Mouse (Mus musculus) neural tube, embryonic 14.5 days (tissue): ENCODE data around the gene Fgd3. TPM values are rescaled to one million over a fixed set of nuclear protein-coding genes. Genes with fewer than 3 reads are reported as not detected.
A peak's percentile ranks its signal among the peaks of the same experiment; 100 is the strongest.

Source experiments
- ATAC-seq: fragments of 200-750 bp; cut with Nextera tagmentation; 2 replicates; pipeline ENCODE4 v1.8.0; 2017; ENCODE audit warnings: low read depth, mild to moderate bottlenecking, moderate TSS enrichment, moderate library complexity
- H3K27ac ChIP-seq: fragments of 300-500 bp; sonication (generic); 2 replicates; pipeline ENCODE4 v1.5.1; 2014; ENCODE audit warnings: low read depth, mild to moderate bottlenecking, control low read depth, low read length, moderate library complexity, mixed read lengths
- H3K27me3 ChIP-seq: fragments of 300-500 bp; sonication (generic); 2 replicates; pipeline ENCODE4 v1.6.1; 2014; ENCODE audit warnings: low read length; ENCODE audit not compliant: control insufficient read depth, insufficient read depth
- H3K36me3 ChIP-seq: fragments of 300-500 bp; sonication (generic); 2 replicates; pipeline ENCODE4 v1.6.1; 2014; ENCODE audit warnings: low read length, mixed read lengths; ENCODE audit not compliant: control insufficient read depth, insufficient read depth
- H3K4me1 ChIP-seq: fragments of 300-500 bp; sonication (generic); 2 replicates; pipeline ENCODE4 v1.6.1; 2014; ENCODE audit warnings: low read length; ENCODE audit not compliant: control insufficient read depth, insufficient read depth
- H3K4me2 ChIP-seq: fragments of 300-500 bp; sonication (generic); 2 replicates; pipeline ENCODE4 v1.6.1; 2014; ENCODE audit warnings: mild to moderate bottlenecking, low read depth, low read length, control low read depth
- H3K4me3 ChIP-seq: fragments of 300-500 bp; sonication (generic); 2 replicates; pipeline ENCODE4 v1.5.1; 2014; ENCODE audit warnings: low read depth, low read length, control low read depth, mixed read lengths
- H3K9ac ChIP-seq: fragments of 300-500 bp; sonication (generic); replicated peaks from 2 replicates; pipeline ENCODE4 v1.6.1; 2014; ENCODE audit warnings: low read depth, mild to moderate bottlenecking, control low read depth, low read length, mixed read lengths
- H3K9me3 ChIP-seq: fragments of 300-500 bp; sonication (generic); 2 replicates; pipeline ENCODE4 v1.6.1; 2016; ENCODE audit warnings: low read length; ENCODE audit not compliant: control insufficient read depth
- WGBS: fragments of 180-500 bp; shearing (Covaris S2); extraction: QIAGEN DNeasy Blood & Tissue Kit; methylation state at CpG from one replicate; pipeline ENCODE4 v1.1.7; 2014; 5-methylcytosine and 5-hydroxymethylcytosine counted together
- polyA plus RNA-seq: library from polyadenylated mRNA; unstranded; fragments of >200 nt; fragmentation: Nextera tagmentation; extraction: Ambion mirVana; gene quantifications from 2 replicates; pipeline ENCODE4 v1.2.1, GENCODE M21; 2014

Fgd3 gene
- polyA plus RNA-seq, 1 experiment from 2014 or later: 2.4 TPM

GRCm38 (mm10) chr13:49344567-49344966 lies 24.5 kb upstream of the Fgd3 start:
- Histone ChIP-seq H3K36me3 (no peaks in the 10 kb centered on the region), H3K4me2 (peak overlapping the region; percentile 93; the same call in 1 of the 2 replicates), H3K27ac (no peak overlapping the region), H3K9ac (no peak overlapping the region), H3K27me3 (no peaks in the 10 kb centered on the region), H3K9me3 (no peaks in the 10 kb centered on the region), H3K4me1 (peaks cover 36% of the 10 kb centered on the region), H3K4me3 (no peak overlapping the region)
- 86% methylated on average over 8 of the region's 8 CpGs for WGBS
- no peak for ATAC-seq

GRCm38 (mm10) chr13:49342723-49343100 lies 22.6 kb upstream of the Fgd3 start:
- H3K4me2 ChIP-seq: peak overlapping the region; percentile 93
- peak overlapping the region; percentile 85 for H3K4me3 ChIP-seq
- peak overlapping the region; percentile 50; the same call in 1 of the 2 replicates for H3K27ac ChIP-seq
- peak overlapping the region; percentile 88 for H3K9ac ChIP-seq
- H3K27me3 ChIP-seq: no peaks in the 10 kb centered on the region
- H3K9me3 ChIP-seq: no peaks in the 10 kb centered on the region
- no peak for ATAC-seq
- no peaks in the 10 kb centered on the region for H3K36me3 ChIP-seq
- H3K4me1 ChIP-seq: peaks cover 33% of the 10 kb centered on the region

- Histone ChIP-seq H3K36me3 (no peaks in the 10 kb centered on the region), H3K4me1 (peaks cover 33% of the 10 kb centered on the region), H3K27me3 (no peaks in the 10 kb centered on the region), H3K4me2 (peak overlapping the region; percentile 93), H3K27ac (peak overlapping the region; percentile 91), H3K4me3 (peak overlapping the region; percentile 85), H3K9me3 (no peaks in the 10 kb centered on the region), H3K9ac (peak overlapping the region; percentile 88)
- whole genome bisulfite sequencing: 5% methylated on average over 25 of the region's 25 CpGs
- no peak; the same call in 1 of the 2 replicates for ATAC-seq
These were observed 22.0 kb upstream of the Fgd3 start for GRCm38 (mm10) chr13:49341831-49342722.

DNA sequence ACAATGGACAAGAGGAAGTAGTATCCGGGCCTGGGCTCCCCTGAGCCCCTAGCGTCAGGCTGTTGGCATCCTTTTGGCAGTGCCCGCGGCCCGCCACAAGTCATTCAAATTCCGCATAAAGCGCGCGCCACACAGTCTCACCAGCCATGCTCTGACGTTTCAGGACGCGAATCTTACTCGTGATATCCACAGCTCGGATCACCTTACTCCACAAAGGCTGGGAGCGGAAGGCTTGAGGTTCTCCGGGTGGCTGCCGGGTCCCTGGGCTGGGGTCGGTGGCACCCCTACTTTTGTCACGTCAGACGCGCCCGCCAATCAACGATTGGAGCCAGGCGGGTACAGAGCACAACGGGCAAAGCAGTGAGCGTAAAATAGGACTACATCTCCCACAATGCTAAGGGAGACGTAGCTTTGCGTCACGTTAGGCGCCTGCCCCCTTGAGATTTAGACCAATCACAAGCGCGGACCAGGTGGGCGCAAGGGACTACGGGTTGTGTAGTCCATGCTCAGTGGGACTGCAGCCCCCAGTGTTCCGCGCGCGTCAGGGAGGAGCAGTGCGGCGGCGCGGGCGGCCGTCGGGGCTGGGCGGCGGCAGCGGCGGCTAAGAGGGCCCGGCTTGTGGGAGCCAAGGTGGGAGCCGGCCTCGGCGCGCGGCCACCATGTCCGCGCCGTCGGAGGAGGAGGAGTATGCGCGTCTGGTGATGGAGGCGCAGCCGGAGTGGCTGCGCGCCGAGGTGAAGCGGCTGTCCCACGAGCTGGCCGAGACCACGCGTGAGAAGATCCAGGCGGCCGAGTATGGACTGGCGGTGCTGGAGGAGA lies 21.1 kb upstream of the Fgd3 start, which contains the start of gene Bicd2:
Bicd2 (plus strand) TSS at position 574 of the 819 bp plus-strand sequence.
- WGBS: under 1% methylated on average over 74 of the region's 74 CpGs
- peak; percentile 98 for ATAC-seq

DNA sequence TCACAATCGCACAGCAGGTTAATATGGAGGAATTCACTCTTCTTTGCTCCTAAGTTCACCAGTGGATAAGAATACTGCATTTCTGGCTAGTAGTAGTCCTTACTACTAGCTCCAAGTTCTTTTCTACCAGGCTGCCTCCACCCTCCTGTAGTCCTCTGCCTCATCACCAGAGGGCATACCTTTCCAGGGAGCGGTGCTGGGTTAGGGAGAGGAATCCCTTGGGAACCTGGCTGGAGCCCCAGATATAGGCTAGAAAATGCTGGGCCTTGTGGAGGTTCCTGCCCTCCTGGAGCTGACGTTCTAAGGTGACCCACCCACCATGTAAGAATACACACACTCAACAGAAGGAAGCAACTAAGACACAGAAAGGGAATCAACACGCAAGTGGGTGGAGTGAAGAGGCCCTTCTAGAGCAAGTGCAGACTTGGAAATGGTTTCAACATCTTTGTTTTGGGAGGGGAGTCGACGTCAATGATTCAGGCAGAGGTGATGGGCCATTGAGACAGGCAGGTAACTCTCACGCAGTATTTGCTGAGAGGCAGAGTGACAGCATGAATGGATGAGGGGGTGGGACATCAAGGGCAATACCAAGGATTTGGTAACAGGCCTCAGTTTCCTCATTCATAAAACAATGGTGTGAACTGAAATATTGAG lies 18.9 kb upstream of the Fgd3 start:
- no peak overlapping the region for H3K9ac ChIP-seq
- WGBS: 76% methylated on average over 7 of the region's 7 CpGs
- ATAC-seq: no peak
- no peaks in the 10 kb centered on the region for H3K27me3 ChIP-seq
- H3K27ac ChIP-seq: no peak overlapping the region
- H3K4me2 ChIP-seq: no peak overlapping the region
- H3K4me3 ChIP-seq: no peak overlapping the region
- H3K9me3 ChIP-seq: no peaks in the 10 kb centered on the region
- no peaks in the 10 kb centered on the region for H3K36me3 ChIP-seq
- peaks cover 29% of the 10 kb centered on the region for H3K4me1 ChIP-seq

More for the DNA sequence above, 21.1 kb upstream of the Fgd3 start, which contains the start of gene Bicd2:
- peak within 1 kb of the TSS; percentile 85 for H3K4me3 ChIP-seq
- H3K9ac ChIP-seq: peak within 1 kb of the TSS; percentile 88
- no peaks in the 10 kb centered on the region for H3K9me3 ChIP-seq
- peak within 1 kb of the TSS; percentile 91 for H3K27ac ChIP-seq
- H3K36me3 ChIP-seq: no peaks in the 10 kb centered on the region
- H3K4me1 ChIP-seq: peaks cover 33% of the 10 kb centered on the region
- peak within 1 kb of the TSS; percentile 93 for H3K4me2 ChIP-seq
- H3K27me3 ChIP-seq: no peaks in the 10 kb centered on the region

- WGBS: 63% methylated on average over 12 of the region's 12 CpGs
- H3K9me3 ChIP-seq: no peaks in the 10 kb centered on the region
- H3K4me1 ChIP-seq: peaks cover 7% of the 10 kb centered on the region
- no peak overlapping the region for H3K4me3 ChIP-seq
- H3K36me3 ChIP-seq: no peaks in the 10 kb centered on the region
- no peaks in the 10 kb centered on the region for H3K27me3 ChIP-seq
- H3K27ac ChIP-seq: peak overlapping the region; percentile 13; the same call in 1 of the 2 replicates
- peak; percentile 54 for ATAC-seq
- no peak overlapping the region for H3K4me2 ChIP-seq
- no peak overlapping the region for H3K9ac ChIP-seq
These were observed 15.2 kb upstream of the Fgd3 start for GRCm38 (mm10) chr13:49335077-49335982.

GRCm38 (mm10) chr13:49333250-49333649 lies 13.1 kb upstream of the Fgd3 start:
- 77% methylated on average over 2 of the region's 2 CpGs for WGBS
- ATAC-seq: no peak
- Histone ChIP-seq H3K4me2 (no peak overlapping the region), H3K4me3 (no peak overlapping the region), H3K27me3 (no peaks in the 10 kb centered on the region), H3K36me3 (no peaks in the 10 kb centered on the region), H3K4me1 (no peaks in the 10 kb centered on the region), H3K9me3 (no peaks in the 10 kb centered on the region), H3K27ac (no peak overlapping the region), H3K9ac (no peak overlapping the region)

DNA sequence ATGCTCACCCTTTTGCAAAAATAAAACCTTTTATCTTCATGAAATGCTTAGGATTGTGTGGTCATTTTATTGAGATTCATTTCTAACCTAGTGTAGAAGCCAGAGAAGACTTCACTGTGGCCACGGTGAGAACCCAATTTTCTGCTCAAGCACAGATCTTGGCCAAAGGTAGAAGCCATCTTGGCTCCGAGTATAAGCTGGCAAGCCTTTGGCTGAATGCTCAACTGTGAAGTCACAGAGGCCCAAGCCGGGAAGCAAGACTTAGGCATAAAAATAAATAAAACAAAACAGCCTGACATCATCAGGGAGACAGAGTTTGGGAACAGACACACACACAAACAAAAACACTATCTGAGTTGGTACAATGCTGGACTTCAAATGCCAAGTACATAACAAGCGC lies 8.0 kb upstream of the Fgd3 start:
- no peak for ATAC-seq
- no peaks in the 10 kb centered on the region for H3K4me1 ChIP-seq
- H3K4me2 ChIP-seq: no peak overlapping the region
- no peak overlapping the region for H3K9ac ChIP-seq
- H3K27me3 ChIP-seq: no peaks in the 10 kb centered on the region
- H3K27ac ChIP-seq: no peak overlapping the region
- H3K9me3 ChIP-seq: no peaks in the 10 kb centered on the region
- no peak overlapping the region for H3K4me3 ChIP-seq
- no peaks in the 10 kb centered on the region for H3K36me3 ChIP-seq
- WGBS: 85% methylated on average over 4 of the region's 4 CpGs
